Mouse (Mus musculus): ENCODE data around the gene Ipo9. TPM values are rescaled to one million over a fixed set of nuclear protein-coding genes. Genes with fewer than 3 reads are reported as not detected.
"Not testable (repeated sequence)": the region's sequence is repeated elsewhere in the genome, so short reads cannot be mapped to it uniquely, and the experiment has no call there.

Gene Ipo9
- polyA plus RNA-seq, 2 experiments from 2014 or later, result 36.3 to 39.7 TPM

GRCm38 (mm10) chr1:135427390-135427789 lies 2.9 kb downstream of the Ipo9 start:
- ATAC-seq, result no peak

- no peak for ATAC-seq
Observed at GRCm38 (mm10) chr1:135426645-135427044, 3.7 kb downstream of the Ipo9 start.

- no peak for ATAC-seq
Observed at GRCm38 (mm10) chr1:135422772-135423171, 7.5 kb downstream of the Ipo9 start.

GRCm38 (mm10) chr1:135413996-135414395 lies 16.3 kb downstream of the Ipo9 start:
- no peak for ATAC-seq

GRCm38 (mm10) chr1:135412130-135412529 lies 18.2 kb downstream of the Ipo9 start:
- ATAC-seq, result no peak

GRCm38 (mm10) chr1:135410967-135411366 lies 19.3 kb downstream of the Ipo9 start:
- no peak for ATAC-seq

GRCm38 (mm10) chr1:135408973-135409372 lies 21.3 kb downstream of the Ipo9 start:
- no peak for ATAC-seq

GRCm38 (mm10) chr1:135405356-135405755 lies 24.9 kb downstream of the Ipo9 start:
- ATAC-seq, result no peak

- no peak for ATAC-seq
Observed at GRCm38 (mm10) chr1:135401452-135402110, 28.7 kb downstream of the Ipo9 start.

- ATAC-seq, result no peak
Observed at GRCm38 (mm10) chr1:135399466-135399865, 30.8 kb downstream of the Ipo9 start.

GRCm38 (mm10) chr1:135385161-135385560 lies 45.1 kb downstream of the Ipo9 start:
- no peak for ATAC-seq

- ATAC-seq, result no peak
Observed at GRCm38 (mm10) chr1:135384171-135384570, 46.1 kb downstream of the Ipo9 start.

- not testable (repeated sequence) for ATAC-seq
Observed at GRCm38 (mm10) chr1:135381560-135381959, 48.7 kb downstream of the Ipo9 start.

- no peak for ATAC-seq
Observed at GRCm38 (mm10) chr1:135380071-135380991, 50.0 kb downstream of the Ipo9 start.

- ATAC-seq, result no peak
Observed at GRCm38 (mm10) chr1:135379048-135379447, 51.3 kb downstream of the Ipo9 start.

GRCm38 (mm10) chr1:135378576-135378975 lies 51.7 kb downstream of the Ipo9 start:
- ATAC-seq, result no peak

- no peak for ATAC-seq
Observed at GRCm38 (mm10) chr1:135374868-135375581, 55.3 kb downstream of the Ipo9 start, which contains the start of gene Shisa4. Gene Shisa4, minus strand, starts transcription at chr1:135375237.

- ATAC-seq, result no peak
Observed at GRCm38 (mm10) chr1:135374175-135374867, 56.0 kb downstream of the Ipo9 start.

- no peak for ATAC-seq
Observed at GRCm38 (mm10) chr1:135373171-135373677, 57.1 kb downstream of the Ipo9 start.

- ATAC-seq, result no peak
Observed at GRCm38 (mm10) chr1:135369415-135369814, 60.9 kb downstream of the Ipo9 start.

GRCm38 (mm10) chr1:135368982-135369381 lies 61.3 kb downstream of the Ipo9 start:
- ATAC-seq, result no peak

- ATAC-seq, result no peak
Observed at GRCm38 (mm10) chr1:135368245-135368644, 62.1 kb downstream of the Ipo9 start.
